ENCODE assay signal across 9 mouse cellular contexts in genomic region chr6:98998971-98999932, GRCm38 (mm10).
DNase-seq lines count a peak whose midpoint lies in the region; ATAC-seq and TF ChIP-seq lines count a peak whose summit lies in the region.
"Had no signal": no experiment of that assay in that cellular context is flagged by ENCODE, and none has a peak within 500 bp of the region (broad histone marks: within the 10 kb centered on the region; RNA-seq: fewer than 3 reads in every experiment).

No protein-coding gene starts in this region.

- TF ChIP-seq CTCF in layer of hippocampus, adult 2 months (conservative IDR thresholded peaks at IDR 0.05) = no peak
- no peak for TF ChIP-seq CTCF in olfactory bulb, adult 2 months (IDR thresholded peaks at IDR 0.05; ENCODE audit: insufficient read depth, low read depth, low read length)

- no peaks in the 10 kb centered on the region for H3K9me3 ChIP-seq in hindbrain, embryonic 15.5 days

- peak overlapping the region; percentile 46; the same call in 1 of the 2 replicates for H3K27ac ChIP-seq in layer of hippocampus, adult 2 months
- no peak overlapping the region for H3K27ac ChIP-seq in hindbrain, embryonic 15.5 days (replicated peaks)
- no peak overlapping the region for H3K27ac ChIP-seq in olfactory bulb, adult 2 months (ENCODE audit: insufficient read depth, low read depth, low read length)

- peak overlapping the region; percentile 52 for H3K4me2 ChIP-seq in hindbrain, embryonic 15.5 days

- 43% methylated on average over 35 of the region's 35 CpGs for WGBS in hindbrain, embryonic 15.5 days
- WGBS in olfactory bulb, adult 2 months = 35% methylated on average over 35 of the region's 35 CpGs

- 0 out of 2 replicates have a peak, but pooled peaks cover 3% of the 10 kb centered on the region for H3K27me3 ChIP-seq in hindbrain, embryonic 15.5 days

- H3K36me3 ChIP-seq in hindbrain, embryonic 15.5 days = no peaks in the 10 kb centered on the region

- peaks cover 32% of the 10 kb centered on the region for H3K4me1 ChIP-seq in hindbrain, embryonic 15.5 days (replicated peaks)
- peaks cover 11% of the 10 kb centered on the region for H3K4me1 ChIP-seq in olfactory bulb, adult 2 months (ENCODE audit: control insufficient read depth, insufficient read depth, low read length)

- TF ChIP-seq POLR2A in olfactory bulb, adult 2 months (IDR thresholded peaks at IDR 0.05; ENCODE audit: insufficient read depth, low read depth, low read length) = no peak

- no peak overlapping the region for H3K9ac ChIP-seq in hindbrain, embryonic 15.5 days

- peak overlapping the region; percentile 31 for H3K4me3 ChIP-seq in layer of hippocampus, adult 2 months
- H3K4me3 ChIP-seq in hindbrain, embryonic 15.5 days = peak overlapping the region; percentile 23; the same call in 1 of the 2 replicates
- peak overlapping the region; percentile 2; the same call in 1 of the 2 replicates for H3K4me3 ChIP-seq in olfactory bulb, adult 2 months (ENCODE audit: insufficient read depth, low read depth, low read length)

- DNase-seq in layer of hippocampus, adult 2 months (ENCODE audit: low spot score in 2 of 2) = peak; percentile 26 to 42
- no peak for DNase-seq in layer of hippocampus, adult 8-10 months (ENCODE audit: low spot score in 2 of 2)
- DNase-seq in cerebellum, postnatal 36 days = peak; percentile 15 to 22
- no peak for DNase-seq in kidney, postnatal 10 days
- DNase-seq: heart, postnatal 10 days; thymus, postnatal 4 days had no signal

- ATAC-seq in hindbrain, embryonic 15.5 days (ENCODE audit: low FRiP score, low read depth) = no peak
- no peak for ATAC-seq in CD4-positive, CD25-positive, alpha-beta regulatory T cell, adult 4 months

Comparison
In these comparisons a context has a peak if more than half of its experiments do, and no peak if none do; other contexts are left out.
1. DNase-seq: peak in layer of hippocampus, adult 2 months (2 of 2) and cerebellum, postnatal 36 days (2 of 2); none in layer of hippocampus, adult 8-10 months (0 of 2) and kidney, postnatal 10 days (single experiment).
2. Peak in every context shown above with its lines, with median percentiles within 50 percentile points of each other: H3K4me3 ChIP-seq.